Mouse (Mus musculus): ENCODE measurements around the gene Ctrl. TPM values are rescaled to one million over a fixed set of nuclear protein-coding genes. Genes with fewer than 3 reads are reported as not detected.
"Not testable (repeated sequence)": the region's sequence is repeated elsewhere in the genome, so short reads cannot be mapped to it uniquely, and the experiment has no call there.

Gene Ctrl
- polyA plus RNA-seq (2015; fragmentation: Nextera tagmentation; extraction: Ambion mirVana): 1.4 and 1.7 TPM in 2 replicates

DNA sequence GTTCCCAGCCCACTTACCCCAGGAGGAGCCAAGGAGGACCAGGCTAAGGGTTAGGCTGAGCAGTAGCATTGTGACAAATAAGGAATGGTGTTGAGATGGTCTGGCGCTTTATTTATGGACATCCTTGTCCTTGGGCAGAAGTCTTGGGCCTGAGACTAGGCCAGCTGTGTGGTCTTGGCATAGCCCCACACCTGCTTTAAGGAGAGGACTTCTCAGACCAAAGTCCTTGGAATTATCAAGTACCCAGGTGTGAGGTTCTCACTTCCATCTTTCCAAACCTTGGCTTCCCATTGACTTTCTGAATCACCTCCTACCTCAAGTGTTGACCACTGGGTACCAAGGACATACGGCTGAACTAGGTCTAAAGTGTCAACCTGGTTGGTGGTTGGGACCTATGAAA lies at the start of gene Ctrl:
Gene Ctrl (minus strand): TSS at position 101 of the 400 bp plus-strand sequence.
- ATAC-seq (ENCODE audit: low FRiP score, low read depth): no peak
- Histone ChIP-seq H3K27ac (no peak within 1 kb of the TSS), H3K27me3 (no peaks in the 10 kb centered on the region), H3K36me3 (peaks cover 45% of the 10 kb centered on the region), H3K4me3 (no peak within 1 kb of the TSS), H3K4me1 (peaks cover 26% of the 10 kb centered on the region), H3K9ac (no peak within 1 kb of the TSS), H3K4me2 (replicated peaks) (no peak within 1 kb of the TSS), H3K9me3 (no peaks in the 10 kb centered on the region)
- 91% methylated on average over 2 of the region's 2 CpGs for WGBS

- H3K36me3 ChIP-seq; H3K4me2 ChIP-seq (replicated peaks); H3K27ac ChIP-seq; ATAC-seq (ENCODE audit: low FRiP score, low read depth); H3K9ac ChIP-seq; H3K27me3 ChIP-seq; H3K4me3 ChIP-seq; H3K4me1 ChIP-seq; H3K9me3 ChIP-seq: not testable (repeated sequence)
- WGBS: 77% methylated on average over 11 of the region's 11 CpGs
Measured at GRCm38 (mm10) chr8:105983406-105983805, 49.7 kb upstream of the Ctrl start.

DNA sequence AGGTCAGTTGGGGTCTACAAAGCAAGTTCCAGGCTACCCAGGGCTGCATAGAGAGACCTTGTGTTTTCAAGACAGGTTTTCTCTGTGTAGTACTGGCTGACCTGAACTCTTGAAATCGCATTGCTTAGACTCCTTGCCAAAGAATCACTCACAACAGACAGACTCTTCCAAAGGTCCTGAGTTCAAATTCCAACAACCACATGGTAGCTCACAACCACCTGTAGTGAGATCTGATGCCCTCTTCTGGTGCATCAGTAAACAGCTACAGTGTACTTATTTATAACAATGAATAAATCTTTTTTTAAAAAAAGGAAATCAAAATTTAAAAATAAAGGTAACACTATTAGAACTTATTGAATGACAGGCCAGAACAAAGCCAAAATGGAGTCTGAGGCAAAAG lies 47.5 kb upstream of the Ctrl start:
- Histone ChIP-seq H3K4me3 (no peak overlapping the region), H3K4me1 (no peaks in the 10 kb centered on the region), H3K4me2 (replicated peaks) (no peak overlapping the region), H3K9me3 (0 out of 2 replicates have a peak, but pooled peaks cover 2% of the 10 kb centered on the region), H3K27ac (no peak overlapping the region), H3K9ac (no peak overlapping the region), H3K27me3 (no peaks in the 10 kb centered on the region), H3K36me3 (no peaks in the 10 kb centered on the region)
- ATAC-seq (ENCODE audit: low FRiP score, low read depth): no peak
- 83% methylated on average over 1 of the region's 1 CpGs for WGBS

DNA sequence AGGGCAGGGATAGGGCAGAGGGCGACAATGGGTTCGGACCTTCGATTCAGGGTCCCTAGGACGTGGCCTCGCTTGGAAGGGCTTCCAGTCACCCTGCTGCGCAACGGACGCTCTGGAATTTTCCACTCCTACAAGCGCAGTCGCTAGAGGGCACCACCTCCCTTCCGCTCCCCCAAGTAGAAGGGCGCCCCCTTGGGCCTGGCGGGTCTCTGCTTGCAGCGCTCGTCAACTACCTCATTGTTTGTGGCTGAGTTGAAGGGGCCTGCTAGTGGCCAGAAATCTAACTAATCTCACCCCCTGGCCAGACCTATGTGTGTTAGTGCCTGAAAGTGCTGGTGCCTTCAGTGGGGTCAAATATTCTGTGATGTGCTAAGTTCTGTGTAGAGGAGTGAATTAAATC lies 45.7 kb upstream of the Ctrl start, which contains the start of gene Dpep3:
Gene Dpep3 (minus strand): TSS at position 105 of the 400 bp plus-strand sequence.
- WGBS: 92% methylated on average over 15 of the region's 15 CpGs
- Histone ChIP-seq H3K9me3 (0 out of 2 replicates have a peak, but pooled peaks cover 2% of the 10 kb centered on the region), H3K36me3 (no peaks in the 10 kb centered on the region), H3K27me3 (no peaks in the 10 kb centered on the region), H3K4me3 (no peak within 1 kb of the TSS), H3K4me1 (no peaks in the 10 kb centered on the region), H3K9ac (no peak within 1 kb of the TSS), H3K4me2 (replicated peaks) (no peak within 1 kb of the TSS), H3K27ac (no peak within 1 kb of the TSS)
- no peak for ATAC-seq (ENCODE audit: low FRiP score, low read depth)

DNA sequence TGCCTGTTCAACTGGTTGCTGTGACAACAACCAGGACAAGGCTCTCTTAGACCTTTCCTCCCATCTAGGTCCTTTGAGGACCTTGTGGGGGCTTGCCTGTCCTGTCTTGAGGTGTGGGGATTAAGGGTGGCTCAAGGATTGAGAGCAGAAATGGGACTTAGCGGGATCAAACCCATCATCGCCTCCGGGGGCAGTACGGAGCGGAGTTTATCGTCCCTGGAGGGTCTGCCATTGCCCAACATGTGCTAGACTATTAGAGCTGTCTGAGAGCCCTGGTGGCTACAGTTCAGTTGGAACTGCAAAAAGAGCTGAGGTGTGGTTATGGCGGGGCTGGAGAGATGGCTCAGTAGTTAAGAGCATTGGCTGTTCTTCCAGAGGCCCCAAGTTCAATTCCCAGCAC lies 41.7 kb upstream of the Ctrl start:
- H3K27me3 ChIP-seq: no peaks in the 10 kb centered on the region
- H3K27ac ChIP-seq: no peak overlapping the region
- WGBS: 59% methylated on average over 7 of the region's 7 CpGs
- no peak overlapping the region for H3K9ac ChIP-seq
- no peak for ATAC-seq (ENCODE audit: low FRiP score, low read depth)
- H3K36me3 ChIP-seq: no peaks in the 10 kb centered on the region
- 0 out of 2 replicates have a peak, but pooled peaks cover 2% of the 10 kb centered on the region for H3K9me3 ChIP-seq
- H3K4me2 ChIP-seq (replicated peaks): no peak overlapping the region
- H3K4me1 ChIP-seq: no peaks in the 10 kb centered on the region
- no peak overlapping the region for H3K4me3 ChIP-seq

GRCm38 (mm10) chr8:105971019-105971720 lies 37.5 kb upstream of the Ctrl start:
- WGBS: 78% methylated on average over 8 of the region's 8 CpGs
- H3K27me3 ChIP-seq: no peaks in the 10 kb centered on the region
- no peak overlapping the region for H3K27ac ChIP-seq
- H3K4me2 ChIP-seq (replicated peaks): no peak overlapping the region
- no peaks in the 10 kb centered on the region for H3K9me3 ChIP-seq
- peaks cover 11% of the 10 kb centered on the region for H3K4me1 ChIP-seq
- H3K36me3 ChIP-seq: no peaks in the 10 kb centered on the region
- ATAC-seq (ENCODE audit: low FRiP score, low read depth): no peak
- no peak overlapping the region for H3K9ac ChIP-seq
- no peak overlapping the region for H3K4me3 ChIP-seq

GRCm38 (mm10) chr8:105969367-105969766 lies 35.7 kb upstream of the Ctrl start:
- Histone ChIP-seq H3K9ac (no peak overlapping the region), H3K9me3 (no peaks in the 10 kb centered on the region), H3K27ac (no peak overlapping the region), H3K4me2 (replicated peaks) (no peak overlapping the region), H3K27me3 (no peaks in the 10 kb centered on the region), H3K4me1 (peaks cover 21% of the 10 kb centered on the region), H3K4me3 (no peak overlapping the region), H3K36me3 (no peaks in the 10 kb centered on the region)
- ATAC-seq (ENCODE audit: low FRiP score, low read depth): no peak
- WGBS: 84% methylated on average over 1 of the region's 1 CpGs

GRCm38 (mm10) chr8:105966692-105967311 lies 33.1 kb upstream of the Ctrl start:
- H3K4me3 ChIP-seq: peak overlapping the region; percentile 81
- WGBS: 5% methylated on average over 19 of the region's 19 CpGs

GRCm38 (mm10) chr8:105965905-105966341 lies 32.3 kb upstream of the Ctrl start, which contains the start of gene Slc12a4:
TSS of gene Slc12a4 (minus strand) at chr8:105966097.
- ATAC-seq (ENCODE audit: low FRiP score, low read depth): peak; percentile 88
- Histone ChIP-seq H3K9me3 (no peaks in the 10 kb centered on the region), H3K27me3 (no peaks in the 10 kb centered on the region), H3K27ac (peak within 1 kb of the TSS; percentile 85), H3K4me1 (peaks cover 40% of the 10 kb centered on the region), H3K4me3 (peak within 1 kb of the TSS; percentile 81), H3K9ac (peak within 1 kb of the TSS; percentile 90), H3K4me2 (replicated peaks) (peak within 1 kb of the TSS; percentile 71), H3K36me3 (no peaks in the 10 kb centered on the region)
- WGBS: under 1% methylated on average over 46 of the region's 47 CpGs

More at GRCm38 (mm10) chr8:105966692-105967311, 33.1 kb upstream of the Ctrl start:
- ATAC-seq (ENCODE audit: low FRiP score, low read depth): peak; percentile 35; the same call in 1 of the 2 replicates
- Histone ChIP-seq H3K4me1 (peaks cover 40% of the 10 kb centered on the region), H3K27me3 (no peaks in the 10 kb centered on the region), H3K36me3 (no peaks in the 10 kb centered on the region), H3K4me2 (replicated peaks) (peak overlapping the region; percentile 71), H3K9ac (no peak overlapping the region; the same call in 1 of the 2 replicates), H3K9me3 (no peaks in the 10 kb centered on the region), H3K27ac (peak overlapping the region; percentile 63)

DNA sequence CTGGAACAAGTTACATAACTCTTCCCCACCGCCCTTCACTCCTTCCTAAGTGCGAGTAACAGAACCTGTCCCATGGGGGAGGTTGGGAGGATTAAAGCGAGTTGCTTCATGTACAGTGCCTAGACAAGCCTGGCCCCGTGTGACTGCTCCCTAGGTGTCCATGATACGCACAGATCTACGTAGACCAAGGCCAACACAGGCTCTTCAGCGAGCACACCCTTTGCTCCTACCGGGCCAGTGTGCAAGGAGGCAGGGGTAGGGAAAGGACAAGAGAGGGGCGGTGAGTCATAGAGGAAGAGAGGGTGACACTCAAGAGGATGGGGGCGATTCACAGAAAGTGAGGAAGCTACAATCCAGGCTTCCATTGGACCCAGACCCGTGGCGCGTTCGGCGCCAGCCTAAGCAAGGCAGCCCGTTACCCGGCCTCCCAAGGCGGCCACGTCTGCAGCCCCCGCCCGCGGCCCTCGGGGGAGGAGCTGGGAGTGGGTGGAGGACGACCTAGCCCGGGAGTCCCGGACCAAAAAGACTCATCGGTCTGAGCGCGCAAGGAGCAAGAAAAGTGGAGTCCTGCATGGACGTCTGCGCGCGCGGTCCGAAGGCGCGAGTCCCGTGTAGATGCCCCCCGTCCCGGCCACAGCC lies 31.7 kb upstream of the Ctrl start:
- peak; percentile 74 for ATAC-seq (ENCODE audit: low FRiP score, low read depth)
- H3K27me3 ChIP-seq: no peaks in the 10 kb centered on the region
- H3K4me1 ChIP-seq: peaks cover 41% of the 10 kb centered on the region
- H3K9me3 ChIP-seq: no peaks in the 10 kb centered on the region
- WGBS: under 1% methylated on average over 40 of the region's 40 CpGs
- H3K9ac ChIP-seq: peak overlapping the region; percentile 90
- H3K36me3 ChIP-seq: peaks cover 3% of the 10 kb centered on the region; the same call in 1 of the 2 replicates
- peak overlapping the region; percentile 85 for H3K27ac ChIP-seq
- peak overlapping the region; percentile 81 for H3K4me3 ChIP-seq
- H3K4me2 ChIP-seq (replicated peaks): peak overlapping the region; percentile 71

DNA sequence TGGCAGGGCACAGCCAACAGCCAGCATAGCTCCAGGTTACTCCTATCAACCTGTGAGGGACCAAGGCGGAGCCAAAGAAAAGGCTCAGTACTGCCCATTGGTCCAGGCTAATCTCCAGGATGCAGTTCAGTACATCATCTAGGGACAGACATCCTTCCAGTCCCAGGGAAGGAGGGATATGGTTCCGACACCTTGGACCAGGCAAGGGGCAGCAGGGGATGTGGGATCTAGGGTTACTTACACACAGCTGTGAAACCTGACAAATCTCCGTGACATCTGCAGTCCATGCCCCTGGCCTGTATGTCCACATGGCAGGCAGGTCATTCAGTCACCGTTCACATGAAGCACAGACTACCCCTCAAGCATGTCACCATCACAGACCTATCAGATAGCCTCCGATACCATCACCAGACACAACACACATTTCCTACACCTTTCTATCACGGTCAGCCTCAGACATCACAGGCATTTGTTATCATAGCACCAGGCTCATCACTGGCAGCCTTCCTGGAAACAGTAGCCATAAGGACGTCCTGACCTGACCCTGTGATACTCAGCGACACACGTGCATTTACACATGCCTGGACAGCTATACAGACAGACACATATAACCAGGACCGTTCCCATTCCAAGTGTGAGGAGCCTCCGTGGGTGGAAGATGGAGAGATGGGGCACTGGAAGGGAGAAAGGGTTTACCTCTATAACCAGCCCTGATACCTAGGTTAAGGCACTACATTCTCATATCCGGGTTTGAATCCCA lies 31.0 kb upstream of the Ctrl start:
- Histone ChIP-seq H3K4me1 (peaks cover 48% of the 10 kb centered on the region), H3K27me3 (no peaks in the 10 kb centered on the region), H3K9ac (peak overlapping the region; percentile 90), H3K4me2 (replicated peaks) (peak overlapping the region; percentile 71), H3K4me3 (peak overlapping the region; percentile 81), H3K36me3 (peaks cover 10% of the 10 kb centered on the region), H3K27ac (peak overlapping the region; percentile 85; the same call in 1 of the 2 replicates), H3K9me3 (no peaks in the 10 kb centered on the region)
- WGBS: 58% methylated on average over 12 of the region's 12 CpGs
- ATAC-seq (ENCODE audit: low FRiP score, low read depth): 0 out of 2 replicates have a peak, but pooled peaks have one; percentile 6

All from limb, embryonic 13.5 days (tissue).